Mouse (Mus musculus): ENCODE data around the gene Gm11034. TPM values are rescaled to one million over a fixed set of nuclear protein-coding genes. Genes with fewer than 3 reads are reported as not detected.
A peak's percentile ranks its signal among the peaks of the same experiment; 100 is the strongest.

The Gm11034 gene
- polyA plus RNA-seq, 1 experiment = not detected

- Histone ChIP-seq H3K4me1 (ENCODE audit: control insufficient read depth, insufficient read depth, insufficient read length) (peaks cover 34% of the 10 kb centered on the region; the same call in 1 of the 2 replicates), H3K4me3 (ENCODE audit: extremely low read depth, insufficient read depth, insufficient read length) (no peak overlapping the region), H3K27me3 (ENCODE audit: control insufficient read depth, insufficient read depth, low read length) (no peaks in the 10 kb centered on the region), H3K27ac (ENCODE audit: insufficient read depth, low read length) (peak overlapping the region; percentile 91), H3K36me3 (ENCODE audit: control insufficient read depth, insufficient read depth, low read length) (peaks cover 47% of the 10 kb centered on the region)
- 87% methylated on average over 3 of the region's 3 CpGs for WGBS
- DNase-seq (ENCODE audit: low read depth in 1 of 2, low spot score in 2 of 2) = peak in 1 of 2 experiments; percentile 39
- no peak for TF ChIP-seq CTCF (IDR thresholded peaks at IDR 0.05; ENCODE audit: extremely low read depth, insufficient read depth, insufficient read length, insufficient replicate concordance)
- no peak for TF ChIP-seq POLR2A (IDR thresholded peaks at IDR 0.05; ENCODE audit: low read depth, low read length)
Observed at GRCm38 (mm10) chr8:72169681-72170249, 43.7 kb downstream of the Gm11034 start.

GRCm38 (mm10) chr8:72169098-72169668, 44.3 kb downstream of the Gm11034 start:
- Histone ChIP-seq H3K36me3 (ENCODE audit: control insufficient read depth, insufficient read depth, low read length) (peaks cover 46% of the 10 kb centered on the region), H3K4me3 (ENCODE audit: extremely low read depth, insufficient read depth, insufficient read length) (no peak overlapping the region), H3K4me1 (ENCODE audit: control insufficient read depth, insufficient read depth, insufficient read length) (peaks cover 34% of the 10 kb centered on the region; the same call in 1 of the 2 replicates), H3K27me3 (ENCODE audit: control insufficient read depth, insufficient read depth, low read length) (no peaks in the 10 kb centered on the region), H3K27ac (ENCODE audit: insufficient read depth, low read length) (peak overlapping the region; percentile 91)
- DNase-seq (ENCODE audit: low read depth in 1 of 2, low spot score in 2 of 2) = peak; percentile 81 to 88
- no peak for TF ChIP-seq CTCF (IDR thresholded peaks at IDR 0.05; ENCODE audit: extremely low read depth, insufficient read depth, insufficient read length, insufficient replicate concordance)
- no peak for TF ChIP-seq POLR2A (IDR thresholded peaks at IDR 0.05; ENCODE audit: low read depth, low read length)
- WGBS = 52% methylated on average over 3 of the region's 3 CpGs

Other genes with a start within 250 kb of the Gm11034 start
- 80.8 and 95.2 TPM in 2 replicates for gene Cyp4f18, start 204.0 kb downstream of the Gm11034 start, polyA plus RNA-seq (2012; rRNA removed)
- gene Olfr372, start 172.4 kb downstream of the Gm11034 start, polyA plus RNA-seq (2012; rRNA removed) = 0.16 TPM in 1 of 2 replicates, not detected in the other
- not detected in 2 replicates for gene Olfr373, start 130.5 kb downstream of the Gm11034 start, polyA plus RNA-seq (2012; rRNA removed)
- gene Olfr374, start 106.6 kb downstream of the Gm11034 start, polyA plus RNA-seq (2012; rRNA removed) = 0.01 and 0.04 TPM in 2 replicates
- gene Tpm4, start 78.7 kb downstream of the Gm11034 start, polyA plus RNA-seq (2012; rRNA removed) = 62.3 and 73.9 TPM in 2 replicates
- 49.0 and 50.0 TPM in 2 replicates for gene Rab8a, start 52.4 kb downstream of the Gm11034 start, polyA plus RNA-seq (2012; rRNA removed)
- 16.6 and 21.4 TPM in 2 replicates for gene Hsh2d, start 24.0 kb downstream of the Gm11034 start, polyA plus RNA-seq (2012; rRNA removed)
- gene Cib3, start 799 bp downstream of the Gm11034 start, polyA plus RNA-seq (2012; rRNA removed) = 0.16 and 0.61 TPM in 2 replicates
- 29.8 and 31.3 TPM in 2 replicates for gene Fam32a, start 6.1 kb upstream of the Gm11034 start, polyA plus RNA-seq (2012; rRNA removed)
- 97.4 and 105 TPM in 2 replicates for gene Ap1m1, start 26.4 kb upstream of the Gm11034 start, polyA plus RNA-seq (2012; rRNA removed)
- gene Gm10282, start 91.6 kb upstream of the Gm11034 start, polyA plus RNA-seq (2012; rRNA removed) = 1.4 and 1.7 TPM in 2 replicates
- 219 and 378 TPM in 2 replicates for gene Klf2, start 105.4 kb upstream of the Gm11034 start, polyA plus RNA-seq (2012; rRNA removed)
- 36.9 and 37.1 TPM in 2 replicates for gene Eps15l1, start 207.8 kb upstream of the Gm11034 start, polyA plus RNA-seq (2012; rRNA removed)
- gene Calr3, start 230.2 kb upstream of the Gm11034 start, polyA plus RNA-seq (2012; rRNA removed) = 0.11 TPM in 1 of 2 replicates, not detected in the other
- gene 1700030K09Rik, start 230.2 kb upstream of the Gm11034 start, polyA plus RNA-seq (2012; rRNA removed) = 10.9 and 11.1 TPM in 2 replicates

Measured in spleen, adult 2 months (tissue).